Mouse (Mus musculus): Measurements from ENCODE around the gene Rab31.
"Not testable (repeated sequence)": the region's sequence is repeated elsewhere in the genome, so short reads cannot be mapped to it uniquely, and the experiment has no call there.

Gene Rab31

DNA sequence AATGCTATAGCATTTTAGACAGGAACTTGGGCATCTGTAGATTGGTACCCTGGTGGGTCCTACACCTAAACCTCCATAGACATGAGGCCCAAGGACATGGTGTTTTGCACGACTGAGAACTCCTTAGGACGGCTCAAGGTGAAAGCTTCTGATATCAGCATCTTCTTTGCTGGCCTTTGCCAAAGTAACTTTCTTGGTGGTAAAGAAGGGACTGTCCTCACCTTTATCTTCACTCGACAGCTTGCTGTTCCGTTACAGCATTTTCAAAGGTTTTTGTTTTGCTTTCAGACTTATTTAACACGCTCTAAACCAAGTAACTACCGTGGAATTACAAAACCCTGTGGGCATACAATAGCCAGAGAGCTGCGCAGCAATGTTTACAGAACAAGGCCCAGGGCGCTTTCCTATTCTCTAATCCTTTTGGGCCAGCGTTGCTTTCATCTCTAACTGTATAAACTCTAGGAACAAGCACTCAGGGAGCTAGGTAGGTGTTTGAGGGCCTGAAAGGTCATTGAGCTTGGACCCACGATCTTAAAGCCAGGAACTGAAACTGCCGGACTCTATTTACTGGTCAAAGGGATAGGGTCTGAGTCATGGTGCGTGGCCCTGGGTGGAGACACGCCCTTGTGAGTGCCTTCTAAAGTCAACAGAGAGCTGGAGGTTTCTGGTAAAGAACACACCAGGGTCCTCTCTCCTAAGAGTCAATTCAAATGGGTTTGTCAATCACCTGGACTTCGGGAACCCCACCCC lies 109.0 kb downstream of the Rab31 start:
- DNase-seq (ENCODE audit: low spot score), result no peak

DNA sequence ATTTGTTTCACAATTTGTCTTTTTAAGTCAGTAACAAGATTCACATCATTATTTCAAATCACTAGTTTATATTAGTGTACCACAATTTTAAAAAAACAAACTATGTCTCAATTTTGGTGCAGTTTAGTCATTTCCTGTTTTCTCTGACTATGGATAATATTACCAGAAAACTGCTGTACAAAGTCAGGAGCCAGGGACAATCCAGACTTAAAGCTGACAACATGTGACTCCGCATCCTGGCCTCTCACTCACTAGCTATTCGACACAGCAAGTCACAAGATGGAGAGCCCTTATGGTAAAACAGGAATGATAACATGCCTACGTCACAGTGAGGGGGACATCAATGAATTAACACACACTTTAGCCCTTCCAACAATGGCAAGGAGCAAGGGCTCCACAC lies 109.9 kb downstream of the Rab31 start:
- DNase-seq (ENCODE audit: low spot score), result no peak

DNA sequence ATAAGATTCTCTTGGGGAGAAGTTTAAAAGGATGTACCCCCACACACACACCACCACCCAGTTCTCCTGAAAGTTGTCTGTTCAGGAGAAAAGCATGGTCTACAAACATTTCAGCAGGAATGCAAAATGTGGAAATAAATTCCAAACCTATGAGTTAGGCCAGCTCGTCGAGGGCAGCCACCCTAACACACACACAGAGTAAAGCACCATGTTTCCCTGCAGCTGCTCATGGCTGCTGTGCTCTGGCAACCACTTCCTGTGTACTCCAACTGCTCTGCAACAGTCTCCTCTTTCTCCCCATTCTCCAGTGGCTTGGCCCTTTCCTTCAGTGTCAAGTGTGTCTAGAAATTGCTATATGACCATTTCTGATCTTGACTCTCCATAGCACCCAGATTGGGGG lies 114.1 kb downstream of the Rab31 start:
- DNase-seq (ENCODE audit: low spot score), result no peak

DNA sequence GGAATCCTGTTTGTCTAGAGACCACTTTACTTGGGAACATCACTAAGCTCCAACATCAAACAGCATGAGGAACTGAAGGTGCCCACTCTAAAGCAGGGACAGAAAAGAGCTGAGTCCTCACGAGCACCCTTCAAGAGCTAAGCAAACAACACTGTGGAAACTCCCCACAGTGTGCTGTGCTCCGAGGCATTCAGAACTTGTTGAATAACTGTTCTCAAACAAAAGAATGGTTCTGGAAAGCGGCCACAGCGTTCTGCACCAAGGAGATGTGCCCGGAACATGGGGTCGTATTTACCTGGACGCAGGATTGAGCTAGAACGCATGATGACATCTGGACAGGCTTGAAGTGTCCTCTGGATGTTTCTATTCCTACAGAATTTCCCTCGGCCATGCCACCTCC lies 114.6 kb downstream of the Rab31 start:
- no peak for DNase-seq (ENCODE audit: low spot score)

DNA sequence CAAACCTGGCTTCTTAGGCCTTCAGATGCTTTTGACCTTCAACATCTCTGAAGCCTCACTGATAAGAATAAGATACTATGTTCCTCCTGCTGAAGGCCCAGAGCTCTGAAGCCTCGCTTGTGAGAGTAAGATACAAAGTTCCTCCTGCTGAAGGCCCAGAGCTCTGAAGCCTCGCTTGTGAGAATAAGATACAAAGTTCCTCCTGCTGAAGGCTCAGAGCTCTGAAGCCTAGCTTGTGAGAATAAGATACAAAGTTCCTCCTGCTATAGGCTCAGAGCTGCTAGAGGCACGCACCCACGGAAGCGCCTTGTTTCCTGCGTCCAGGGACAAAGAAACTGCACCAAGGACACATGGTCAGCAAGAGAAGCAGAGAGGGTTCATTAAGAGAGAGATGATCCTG lies 115.8 kb downstream of the Rab31 start:
- no peak for DNase-seq (ENCODE audit: low spot score)

DNA sequence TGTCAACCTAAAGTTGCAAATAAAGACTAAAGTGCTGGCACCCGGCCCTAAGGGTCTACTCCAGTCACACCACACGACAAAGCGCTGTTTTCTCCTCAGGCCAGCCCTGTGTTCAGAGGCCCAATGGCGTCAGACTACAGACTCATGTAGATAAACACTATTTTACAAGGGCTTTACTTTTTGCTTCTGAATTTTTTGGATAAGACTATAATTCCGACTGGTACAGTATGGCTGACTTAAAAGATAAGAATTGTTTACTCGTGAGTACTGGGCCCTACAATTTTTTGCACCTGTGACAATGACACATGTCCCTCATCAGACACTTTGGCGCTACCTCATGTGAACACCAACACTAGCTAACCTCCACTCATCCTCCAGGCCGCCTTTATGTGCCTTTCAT lies 116.5 kb downstream of the Rab31 start:
- DNase-seq (ENCODE audit: low spot score), result no peak

DNA sequence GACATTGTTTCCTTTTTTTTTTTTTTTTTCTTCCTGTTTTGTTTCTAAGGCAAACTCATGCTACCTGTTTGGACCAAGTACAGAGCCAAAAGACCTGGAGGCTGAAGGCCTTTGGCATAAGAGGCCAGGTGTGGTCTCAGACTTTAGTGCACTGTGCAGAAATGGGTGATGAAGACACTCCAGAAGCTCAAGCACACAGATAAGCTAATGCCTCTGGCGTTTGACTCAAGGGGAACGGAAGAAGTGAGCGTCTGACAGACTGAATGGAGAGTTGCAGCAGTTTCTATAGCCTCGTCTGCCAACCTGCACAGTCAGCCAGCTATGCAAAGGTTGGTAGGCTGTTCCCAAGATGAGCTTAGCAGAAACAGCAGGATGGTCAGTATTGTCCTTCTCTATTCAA lies 116.9 kb downstream of the Rab31 start:
- no peak for DNase-seq (ENCODE audit: low spot score)

DNA sequence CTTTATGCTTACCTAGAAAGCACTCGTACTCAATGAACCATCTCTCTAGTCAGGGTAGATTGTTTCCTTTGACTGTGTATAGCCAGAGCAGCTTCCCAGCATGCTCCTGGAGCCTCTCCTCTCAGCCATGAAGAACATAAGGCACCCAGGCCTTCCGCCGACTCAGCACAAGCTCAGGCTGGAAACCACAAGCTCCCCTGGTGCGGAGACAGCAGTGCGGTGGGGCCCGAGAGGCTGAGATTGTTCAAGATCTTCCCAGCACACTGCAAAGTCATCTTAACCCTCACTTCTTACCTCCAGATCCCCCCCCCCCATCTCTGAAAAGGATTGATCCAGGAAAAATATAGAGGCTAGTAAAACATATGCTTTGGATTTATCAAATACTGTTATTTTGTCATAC lies 122.0 kb downstream of the Rab31 start:
- no peak for DNase-seq (ENCODE audit: low spot score)

DNA sequence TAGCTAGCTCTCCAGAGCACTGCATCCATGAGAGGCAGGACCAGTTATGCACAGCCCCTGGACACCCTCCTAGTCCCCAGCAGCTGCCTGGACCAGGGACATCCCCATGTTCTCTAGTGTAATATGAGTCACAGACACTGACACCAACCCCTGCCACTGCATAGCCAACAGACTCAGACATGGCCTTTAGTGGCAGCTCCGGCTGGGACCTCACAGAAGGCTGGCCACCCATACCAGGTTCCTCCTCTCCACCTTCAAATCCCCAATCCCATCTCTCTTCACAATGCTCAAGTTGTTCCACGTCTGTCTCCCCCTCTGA lies 123.4 kb downstream of the Rab31 start:
- DNase-seq (ENCODE audit: low spot score), result no peak

DNA sequence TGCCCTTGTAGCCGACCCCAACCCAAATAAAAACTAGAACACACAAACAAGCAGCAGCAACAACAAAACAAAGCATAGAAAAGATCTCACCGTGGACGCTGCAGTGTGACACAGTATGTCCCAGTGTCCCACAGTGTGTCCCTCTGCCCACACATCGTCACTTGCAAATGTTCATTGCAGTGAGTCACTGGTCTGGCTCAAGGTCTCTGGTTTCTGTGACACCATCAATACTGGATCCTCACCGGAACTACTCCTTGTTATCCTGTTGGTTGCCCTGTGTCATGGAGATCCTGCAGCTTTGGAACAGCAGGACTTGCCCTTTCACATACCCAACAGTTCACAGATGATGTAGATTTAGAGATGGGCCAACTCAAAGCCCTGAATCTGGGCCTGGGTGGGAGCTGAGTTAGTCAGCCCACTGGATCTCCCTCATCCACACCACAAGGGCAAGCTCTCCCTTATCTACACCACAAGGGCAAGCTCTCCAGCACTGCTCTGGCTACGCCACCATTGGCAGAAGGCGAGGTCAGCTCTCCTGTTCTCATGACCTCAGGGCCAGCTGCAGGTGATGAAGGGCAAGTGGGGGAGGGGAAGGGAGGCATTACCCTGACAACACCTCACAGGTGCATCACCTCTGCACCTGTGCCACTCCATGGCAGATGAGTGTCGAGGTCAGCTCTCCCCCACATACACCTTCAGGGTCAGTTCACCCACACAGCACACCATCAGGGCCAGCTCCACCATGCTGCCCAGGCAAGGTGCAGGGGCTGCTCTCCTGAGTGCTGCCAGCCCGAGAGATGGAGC lies 124.0 kb downstream of the Rab31 start:
- no peak for DNase-seq (ENCODE audit: low spot score)

DNA sequence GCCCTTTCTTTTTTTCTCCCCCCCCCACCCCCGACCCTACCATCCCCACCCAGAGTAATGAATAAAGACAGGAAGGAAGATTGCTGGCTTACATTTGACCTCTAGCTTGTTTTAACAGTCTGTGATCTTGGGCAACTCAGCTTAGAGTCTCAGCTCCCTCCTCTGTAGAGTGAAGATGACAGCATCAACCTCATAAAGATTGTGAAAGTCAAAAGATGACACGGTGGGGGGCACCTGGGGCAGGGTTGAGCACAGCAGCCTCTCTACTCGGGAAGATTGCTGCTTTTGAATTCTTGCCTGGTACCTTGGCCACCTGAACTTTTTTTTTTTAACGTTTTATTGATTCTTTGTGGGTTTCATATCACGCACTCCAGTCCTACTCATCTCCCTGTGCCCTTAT lies 124.6 kb downstream of the Rab31 start:
- DNase-seq (ENCODE audit: low spot score), result no peak

DNA sequence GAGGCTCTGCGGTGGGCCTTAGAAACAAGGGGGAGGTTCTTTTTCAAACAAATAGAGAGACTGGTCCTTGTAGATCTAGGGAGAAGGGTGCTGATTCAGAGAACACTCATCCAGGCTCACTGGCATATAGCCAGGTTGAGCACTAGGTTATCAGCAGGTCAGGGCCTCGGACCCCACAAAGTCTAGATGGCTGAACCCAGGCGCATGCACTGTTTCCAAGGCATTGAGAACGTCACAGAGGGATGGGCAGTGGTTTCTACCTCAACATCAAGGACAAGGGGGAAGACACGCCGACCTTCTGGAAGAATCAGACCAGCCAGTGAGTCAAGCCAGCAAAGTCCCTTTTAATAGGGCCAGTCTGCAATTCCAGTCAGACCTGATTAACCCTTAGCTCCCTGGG lies 125.3 kb downstream of the Rab31 start:
- no peak for DNase-seq (ENCODE audit: low spot score)

DNA sequence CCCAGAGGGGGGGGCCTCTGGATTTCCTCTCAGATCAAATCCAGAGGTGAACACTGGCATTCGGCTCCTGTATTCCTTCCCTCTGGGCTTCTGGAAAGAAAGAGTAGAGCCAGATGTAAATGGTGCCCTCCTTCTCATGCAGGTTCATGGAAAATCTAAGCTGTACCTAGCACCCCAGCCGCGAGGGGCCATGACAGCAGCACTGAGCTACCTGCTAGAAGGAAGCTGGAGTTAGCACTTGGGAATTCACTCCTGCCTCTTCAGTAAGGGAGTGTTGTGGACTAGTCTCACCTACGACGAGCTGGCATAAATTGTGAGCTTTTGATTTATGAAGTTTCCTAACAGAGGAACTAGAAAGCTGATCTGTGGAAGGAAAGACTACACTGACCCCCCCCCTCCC lies 129.0 kb downstream of the Rab31 start:
- DNase-seq (ENCODE audit: low spot score), result no peak

DNA sequence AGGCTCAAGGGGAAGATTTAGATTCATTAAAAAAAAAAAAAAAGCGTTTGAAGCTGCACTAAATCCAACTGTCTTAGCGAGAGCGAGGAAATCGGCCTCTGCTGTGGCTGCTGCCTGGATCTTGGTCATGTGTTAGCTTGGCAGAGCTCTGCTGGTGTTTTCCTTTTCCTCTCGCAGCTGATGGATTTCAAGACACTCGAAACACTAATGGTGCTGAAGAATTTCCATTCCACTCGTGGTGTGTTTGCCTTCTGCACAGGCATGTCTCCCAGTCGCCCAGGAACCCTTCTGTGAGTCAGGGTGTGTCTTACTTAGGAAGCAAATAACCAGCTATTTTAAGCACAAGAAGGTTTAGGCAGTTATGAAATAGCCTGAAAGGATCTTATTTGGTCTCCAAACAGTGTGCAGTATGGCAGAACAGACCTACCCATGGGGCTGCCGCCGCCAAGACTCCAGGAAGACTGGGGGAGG lies 129.5 kb downstream of the Rab31 start:
- no peak for DNase-seq (ENCODE audit: low spot score)

DNA sequence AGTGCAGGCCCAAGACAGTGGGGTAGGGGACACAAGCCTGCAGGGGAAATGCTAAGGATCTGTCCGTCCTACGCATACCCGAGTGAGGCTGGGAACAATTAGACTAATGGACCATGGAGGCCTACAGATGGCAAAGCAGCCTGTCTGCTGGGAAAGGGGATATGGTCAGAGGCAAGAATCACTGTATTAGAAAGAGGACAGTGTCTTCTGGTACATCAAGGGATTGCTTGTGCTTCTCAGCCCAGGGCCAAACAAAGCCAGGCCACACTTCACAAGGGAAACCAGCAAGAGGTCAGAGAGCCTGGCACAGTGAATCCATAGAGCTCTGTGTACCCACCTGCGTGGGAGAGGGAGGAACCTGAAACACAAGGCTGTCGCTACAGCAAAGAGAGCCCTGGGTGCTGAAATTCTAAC lies 130.0 kb downstream of the Rab31 start:
- peak; percentile 33 for DNase-seq (ENCODE audit: low spot score)

DNA sequence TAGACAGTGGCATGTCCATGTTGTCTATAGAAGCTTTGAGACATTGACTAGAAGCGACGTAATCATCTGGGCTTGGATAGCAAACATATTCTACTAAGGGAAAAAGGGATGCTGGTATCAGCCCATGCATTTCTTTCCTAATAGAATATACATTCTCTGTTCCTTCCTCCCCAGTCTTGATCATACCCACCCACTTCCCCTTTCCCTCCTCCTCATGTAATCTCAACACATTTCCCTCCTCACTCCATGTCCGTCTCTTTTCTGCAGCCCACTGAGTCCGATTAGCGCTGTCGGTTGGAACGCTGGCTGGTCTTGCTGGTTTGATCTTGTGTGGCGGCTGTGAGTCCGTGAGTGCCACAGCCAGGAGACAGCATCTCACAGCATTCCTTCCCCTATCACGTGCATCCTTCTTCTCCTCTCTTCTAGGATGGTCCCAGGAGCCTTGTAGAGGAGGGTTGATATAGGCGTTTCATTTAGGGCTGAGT lies 130.8 kb downstream of the Rab31 start, which contains the start of gene Txndc2:
Txndc2 (minus strand) TSS at position 435 of the 485 bp plus-strand sequence.
- no peak for DNase-seq (ENCODE audit: low spot score)

DNA sequence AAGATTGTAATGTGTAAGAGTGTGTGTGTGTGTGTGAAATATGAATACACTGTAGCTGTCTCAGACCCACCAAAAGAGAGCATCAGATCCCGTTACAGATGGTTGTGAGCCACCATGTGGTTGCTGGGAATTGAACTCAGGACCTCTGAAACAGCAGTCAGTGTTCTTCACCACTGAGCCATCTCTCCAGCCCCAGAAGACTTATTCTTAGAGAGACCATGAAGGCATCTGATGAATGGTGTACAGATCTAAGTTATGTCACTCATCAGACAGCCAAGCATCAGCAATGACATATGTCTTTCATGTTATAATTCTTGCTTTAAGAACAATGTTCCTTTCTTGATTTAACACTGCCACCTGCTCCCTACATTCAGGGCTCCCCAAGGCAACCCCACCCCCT lies 133.4 kb downstream of the Rab31 start:
- no peak for DNase-seq (ENCODE audit: low spot score)

DNA sequence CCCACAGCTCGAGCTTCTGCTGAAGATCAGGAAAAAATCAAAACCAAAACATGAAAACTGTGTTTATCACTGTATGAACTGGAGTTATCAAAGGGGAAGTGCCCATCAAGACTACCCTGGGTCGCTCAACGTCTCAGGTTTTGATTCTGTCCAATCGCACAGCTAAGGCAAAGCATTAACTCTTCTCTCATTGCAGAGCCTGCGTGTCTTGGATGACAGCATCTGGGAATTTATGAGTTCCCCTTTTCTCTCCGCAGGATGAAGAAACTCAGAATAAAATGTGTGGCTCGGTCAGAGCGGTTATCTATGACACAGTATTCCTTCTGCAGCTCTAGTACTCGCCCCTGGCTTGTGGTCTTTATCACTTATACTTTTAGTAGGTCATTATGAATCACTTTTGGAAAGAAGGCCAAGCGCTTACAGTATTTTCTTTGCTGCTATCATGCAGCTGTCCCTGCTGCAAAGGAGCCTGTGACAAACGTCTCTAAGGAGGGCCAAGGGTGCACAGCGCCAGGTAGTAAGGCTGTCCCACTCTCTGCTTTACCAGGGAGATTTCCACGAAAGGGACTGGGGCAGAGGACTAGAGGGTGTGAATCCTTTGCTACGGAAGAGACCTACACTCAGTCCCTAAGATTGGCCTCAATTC lies 136.7 kb downstream of the Rab31 start:
- DNase-seq (ENCODE audit: low spot score), result no peak

DNA sequence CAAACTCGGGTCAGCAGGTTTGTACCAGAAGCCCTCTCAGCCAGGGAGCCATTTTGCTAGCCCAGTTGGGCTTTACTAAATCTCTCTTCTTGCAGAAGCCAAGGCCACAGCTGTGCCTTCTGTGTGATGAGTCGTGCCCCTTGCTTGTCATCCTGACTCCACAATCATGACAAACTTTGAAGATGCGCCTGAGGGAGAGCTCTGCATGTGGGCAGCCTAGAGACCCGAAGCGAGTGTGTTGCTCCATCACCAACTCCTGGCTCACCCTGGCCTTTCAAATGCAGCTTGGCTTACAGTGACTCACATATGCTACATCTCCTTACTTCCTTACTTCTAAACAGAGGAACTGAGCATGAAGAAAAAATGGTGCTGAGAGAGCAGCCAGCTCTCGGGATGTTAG lies 142.6 kb downstream of the Rab31 start:
- DNase-seq (ENCODE audit: low spot score), result no peak

DNA sequence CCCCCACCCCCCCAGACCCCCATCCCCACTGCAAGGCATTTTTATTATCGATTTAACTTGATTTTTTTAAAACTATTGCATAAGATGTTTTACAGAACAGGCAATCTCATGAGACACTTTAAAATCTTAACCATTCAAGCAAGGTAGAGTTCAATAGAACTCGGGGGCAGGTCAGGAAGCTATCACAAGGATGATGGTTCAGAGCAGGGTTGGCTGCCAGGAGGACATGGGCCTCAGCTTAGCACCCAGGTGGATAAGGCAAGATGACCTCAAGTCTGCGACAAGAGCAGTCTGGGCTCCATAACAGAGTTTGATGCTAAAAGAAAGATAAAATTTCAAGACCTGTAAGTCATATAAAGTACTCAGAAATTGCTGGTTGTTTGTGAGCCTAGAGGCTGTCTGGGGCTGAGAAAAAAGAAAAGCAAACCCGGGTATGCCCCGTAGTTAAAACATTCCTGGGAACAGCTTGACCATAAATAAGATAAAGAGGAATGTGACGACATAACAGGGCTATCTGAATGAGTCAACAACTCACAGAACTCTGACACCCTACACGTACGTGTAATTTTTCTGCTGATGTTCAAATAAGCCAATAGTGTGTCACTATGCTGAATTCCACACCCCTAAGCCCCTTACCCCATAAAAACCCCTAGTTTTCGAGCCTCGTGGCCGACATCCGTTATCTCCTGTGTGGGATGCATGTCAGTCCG lies 143.6 kb downstream of the Rab31 start:
- DNase-seq (ENCODE audit: low spot score), result not testable (repeated sequence)

DNA sequence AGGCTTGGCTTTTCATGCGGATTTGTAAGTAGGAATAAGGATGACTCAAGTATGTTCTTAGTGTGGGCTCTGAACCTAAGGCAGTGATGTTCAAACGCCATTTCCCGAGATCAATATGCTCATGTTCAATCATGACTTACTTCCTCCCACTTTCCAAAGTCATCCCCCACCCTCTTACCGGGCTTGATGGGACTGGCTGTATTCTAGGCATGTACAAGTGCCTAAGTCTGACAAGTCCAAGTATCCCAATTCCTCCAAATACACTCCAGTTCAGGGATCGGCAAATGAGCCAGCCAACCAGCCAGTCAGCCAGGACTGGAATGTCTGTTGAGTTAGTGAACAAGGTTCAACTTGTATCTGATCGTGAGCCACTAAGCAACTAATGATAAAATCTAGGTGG lies 146.3 kb downstream of the Rab31 start:
- DNase-seq (ENCODE audit: low spot score), result no peak

DNA sequence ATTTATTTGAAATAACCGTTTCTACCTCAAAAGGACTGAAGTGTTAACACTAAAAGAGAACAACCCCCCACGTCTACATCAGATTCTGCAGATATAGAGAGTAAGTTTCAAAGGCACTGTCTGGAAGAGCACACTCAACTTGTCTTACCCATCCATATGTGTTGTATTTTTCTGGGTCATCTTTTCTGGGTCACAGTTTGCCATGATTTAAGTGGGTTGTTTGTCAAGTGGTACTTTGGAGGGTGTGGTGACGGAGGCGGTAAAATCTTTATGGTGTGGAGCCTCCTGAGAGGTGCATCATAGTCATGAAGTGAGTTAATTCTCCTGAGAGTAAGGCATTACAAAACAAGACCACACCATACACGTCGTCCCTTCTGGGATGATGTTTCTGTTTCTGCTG lies 147.0 kb downstream of the Rab31 start:
- no peak for DNase-seq (ENCODE audit: low spot score)

Data from embryo, embryonic 10.5 days (tissue).